Mouse (Mus musculus) spleen, postnatal 4 days (tissue): ENCODE results near the gene Tmem161b.
"Not testable (repeated sequence)": the region's sequence is repeated elsewhere in the genome, so short reads cannot be mapped to it uniquely, and the experiment has no call there.

Experiments used
- DNase-seq, 2 experiments: peaks; one replicate each; pipeline ENCODE4 v3.0.0; 2022; ENCODE audit warnings: low spot score in 2 of 2

The Tmem161b gene

GRCm38 (mm10) chr13:84221820-84222681 lies at the start of gene Tmem161b:
Gene Tmem161b (plus strand): TSS chr13:84222296.
- DNase-seq: peak; percentile 81 to 87

GRCm38 (mm10) chr13:84185835-84186234 lies 36.3 kb upstream of the Tmem161b start:
- not testable (repeated sequence) for DNase-seq

- no peak for DNase-seq
Observed at GRCm38 (mm10) chr13:84192723-84193122, 29.4 kb upstream of the Tmem161b start.

- DNase-seq: no peak
Observed at GRCm38 (mm10) chr13:84222682-84222992, 541 bp downstream of the Tmem161b start.

- DNase-seq: no peak
Observed at GRCm38 (mm10) chr13:84223018-84223417, 922 bp downstream of the Tmem161b start.

GRCm38 (mm10) chr13:84234019-84234418 lies 11.9 kb downstream of the Tmem161b start:
- DNase-seq: no peak

GRCm38 (mm10) chr13:84236768-84237167 lies 14.7 kb downstream of the Tmem161b start:
- no peak for DNase-seq

- no peak for DNase-seq
Observed at GRCm38 (mm10) chr13:84238184-84238583, 16.1 kb downstream of the Tmem161b start.

- DNase-seq: no peak
Observed at GRCm38 (mm10) chr13:84248065-84248464, 26.0 kb downstream of the Tmem161b start.

GRCm38 (mm10) chr13:84251295-84251694 lies 29.2 kb downstream of the Tmem161b start:
- no peak for DNase-seq

GRCm38 (mm10) chr13:84255047-84255446 lies 33.0 kb downstream of the Tmem161b start:
- DNase-seq: no peak

- not testable (repeated sequence) for DNase-seq
Observed at GRCm38 (mm10) chr13:84264418-84264817, 42.3 kb downstream of the Tmem161b start.

GRCm38 (mm10) chr13:84276246-84276645 lies 54.1 kb downstream of the Tmem161b start:
- DNase-seq: no peak

- DNase-seq: no peak
Observed at GRCm38 (mm10) chr13:84280352-84280751, 58.3 kb downstream of the Tmem161b start.

GRCm38 (mm10) chr13:84282966-84283365 lies 60.9 kb downstream of the Tmem161b start:
- no peak for DNase-seq

- no peak for DNase-seq
Observed at GRCm38 (mm10) chr13:84284764-84285558, 62.9 kb downstream of the Tmem161b start.

GRCm38 (mm10) chr13:84285559-84285945 lies 63.5 kb downstream of the Tmem161b start:
- DNase-seq: no peak

GRCm38 (mm10) chr13:84299445-84300053 lies 77.5 kb downstream of the Tmem161b start:
- DNase-seq: no peak

GRCm38 (mm10) chr13:84343272-84343671 lies 121.2 kb downstream of the Tmem161b start:
- DNase-seq: no peak

GRCm38 (mm10) chr13:84343691-84344495 lies 121.8 kb downstream of the Tmem161b start:
- DNase-seq: no peak

GRCm38 (mm10) chr13:84344711-84345110 lies 122.6 kb downstream of the Tmem161b start:
- DNase-seq: no peak

GRCm38 (mm10) chr13:84345114-84345513 lies 123.0 kb downstream of the Tmem161b start:
- DNase-seq: no peak
